Mouse (Mus musculus) heart, embryonic 11.5 days (tissue): ENCODE measurements around the gene Qrfp. TPM values are rescaled to one million over a fixed set of nuclear protein-coding genes. Genes with fewer than 3 reads are reported as not detected.

ENCODE experiments used
- ATAC-seq: fragments of 200-750 bp; cut with Nextera tagmentation; replicated peaks from 2 replicates; pipeline ENCODE4 v1.8.0; 2017; ENCODE audit warnings: moderate library complexity; ENCODE audit not compliant: insufficient number of reproducible peaks, low FRiP score, low TSS enrichment
- H3K27ac ChIP-seq: fragments of 300-500 bp; sonication (generic); 2 replicates; pipeline ENCODE4 v1.5.1; 2014; ENCODE audit warnings: mild to moderate bottlenecking, low read depth, low read length
- H3K27me3 ChIP-seq: fragments of 300-500 bp; sonication (generic); 2 replicates; pipeline ENCODE4 v1.6.1; 2014; ENCODE audit warnings: mild to moderate bottlenecking, low read length, mixed read lengths; ENCODE audit not compliant: control insufficient read depth, insufficient read depth
- H3K36me3 ChIP-seq: fragments of 300-500 bp; sonication (generic); 2 replicates; pipeline ENCODE4 v1.6.1; 2014; ENCODE audit warnings: mild to moderate bottlenecking, low read length, moderate library complexity, mixed read lengths; ENCODE audit not compliant: control insufficient read depth, insufficient read depth
- H3K4me1 ChIP-seq: fragments of 300-500 bp; sonication (generic); 2 replicates; pipeline ENCODE4 v1.6.1; 2014; ENCODE audit warnings: low read length; ENCODE audit not compliant: control insufficient read depth, insufficient read depth
- H3K4me2 ChIP-seq: fragments of 300-500 bp; sonication (generic); 2 replicates; pipeline ENCODE4 v1.6.1; 2014; ENCODE audit warnings: mild to moderate bottlenecking, moderate library complexity
- H3K4me3 ChIP-seq: fragments of 300-500 bp; sonication (generic); 2 replicates; pipeline ENCODE4 v1.5.1; 2014; ENCODE audit warnings: low read depth, low read length
- H3K9ac ChIP-seq: fragments of 300-500 bp; sonication (generic); 2 replicates; pipeline ENCODE4 v1.6.1; 2014; ENCODE audit warnings: mild to moderate bottlenecking, low read depth, low read length, moderate library complexity
- H3K9me3 ChIP-seq: fragments of 300-500 bp; sonication (generic); replicated peaks from 2 replicates; pipeline ENCODE4 v1.6.1; 2016; ENCODE audit warnings: low read length; ENCODE audit not compliant: control insufficient read depth
- WGBS: fragments of 180-500 bp; shearing (Covaris S2); extraction: QIAGEN DNeasy Blood & Tissue Kit; methylation state at CpG from one replicate; pipeline ENCODE4 v1.1.7; 2014; ENCODE audit not compliant: insufficient replicate concordance; 5-methylcytosine and 5-hydroxymethylcytosine counted together
- polyA plus RNA-seq: library from polyadenylated mRNA; unstranded; fragments of >200 nt; fragmentation: Nextera tagmentation; extraction: Ambion mirVana; gene quantifications from 2 replicates; pipeline ENCODE4 v1.2.1, GENCODE M21; 2014

Qrfp gene
- polyA plus RNA-seq, 1 experiment from 2014 or later = not detected

GRCm38 (mm10) chr2:31770781-31771441 lies 39.5 kb downstream of the Qrfp start:
- Histone ChIP-seq H3K4me1 (peaks cover 52% of the 10 kb centered on the region), H3K27me3 (no peaks in the 10 kb centered on the region), H3K9me3 (no peaks in the 10 kb centered on the region), H3K9ac (no peak overlapping the region), H3K27ac (peak overlapping the region; percentile 86), H3K36me3 (no peaks in the 10 kb centered on the region), H3K4me2 (peak overlapping the region; percentile 33), H3K4me3 (no peak overlapping the region)
- WGBS = 28% methylated on average over 7 of the region's 7 CpGs
- 0 out of 2 replicates have a peak, but pooled peaks have one; percentile 45 for ATAC-seq

GRCm38 (mm10) chr2:31769631-31770111 lies 40.7 kb downstream of the Qrfp start:
- Histone ChIP-seq H3K27ac (peak overlapping the region; percentile 86), H3K4me1 (peaks cover 57% of the 10 kb centered on the region), H3K4me3 (peak overlapping the region; percentile 15; the same call in 1 of the 2 replicates), H3K9me3 (no peaks in the 10 kb centered on the region), H3K27me3 (no peaks in the 10 kb centered on the region), H3K36me3 (no peaks in the 10 kb centered on the region), H3K9ac (peak overlapping the region; percentile 10; the same call in 1 of the 2 replicates), H3K4me2 (peak overlapping the region; percentile 36)
- WGBS = 27% methylated on average over 6 of the region's 6 CpGs
- ATAC-seq = peak; percentile 33; the same call in 1 of the 2 replicates

GRCm38 (mm10) chr2:31769115-31769514 lies 41.3 kb downstream of the Qrfp start:
- H3K4me1 ChIP-seq = peaks cover 60% of the 10 kb centered on the region
- no peaks in the 10 kb centered on the region for H3K9me3 ChIP-seq
- H3K4me3 ChIP-seq = peak overlapping the region; percentile 15; the same call in 1 of the 2 replicates
- H3K27ac ChIP-seq = peak overlapping the region; percentile 86
- H3K4me2 ChIP-seq = peak overlapping the region; percentile 36
- no peak for ATAC-seq
- H3K36me3 ChIP-seq = no peaks in the 10 kb centered on the region
- no peaks in the 10 kb centered on the region for H3K27me3 ChIP-seq
- 37% methylated on average over 4 of the region's 4 CpGs for WGBS
- H3K9ac ChIP-seq = 0 out of 2 replicates have a peak overlapping the region, but pooled peaks have one; percentile 10

GRCm38 (mm10) chr2:31767815-31768214 lies 42.6 kb downstream of the Qrfp start:
- Histone ChIP-seq H3K4me2 (no peak overlapping the region; the same call in 1 of the 2 replicates), H3K36me3 (no peaks in the 10 kb centered on the region), H3K9ac (no peak overlapping the region), H3K9me3 (no peaks in the 10 kb centered on the region), H3K27me3 (no peaks in the 10 kb centered on the region), H3K4me1 (peaks cover 69% of the 10 kb centered on the region), H3K4me3 (no peak overlapping the region), H3K27ac (no peak overlapping the region; the same call in 1 of the 2 replicates)
- ATAC-seq = no peak
- WGBS = 76% methylated on average over 4 of the region's 4 CpGs

DNA sequence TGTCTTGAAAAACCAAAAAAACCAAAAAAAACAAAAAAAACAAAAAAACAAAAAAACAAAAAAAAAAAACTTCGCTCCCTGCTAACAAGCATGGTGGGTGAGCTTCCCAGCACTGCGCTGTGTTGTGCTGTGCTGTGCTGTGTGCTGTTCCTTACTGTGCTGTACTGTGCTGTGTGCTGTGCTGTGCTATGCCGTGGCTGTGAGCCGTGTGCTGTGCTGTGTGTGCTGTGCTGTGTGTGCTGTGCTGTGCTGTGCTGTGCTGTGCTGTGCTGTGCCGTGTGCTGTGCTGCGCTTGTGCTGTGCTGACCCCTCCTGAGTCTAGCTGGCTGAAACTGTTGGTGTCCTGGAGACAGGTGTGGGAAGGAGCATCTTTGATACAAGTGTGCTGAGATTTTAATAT lies 43.3 kb downstream of the Qrfp start:
- ATAC-seq = no peak
- WGBS = 89% methylated on average over 6 of the region's 6 CpGs
- no peak overlapping the region for H3K27ac ChIP-seq
- H3K4me3 ChIP-seq = no peak overlapping the region
- H3K9ac ChIP-seq = no peak overlapping the region
- no peaks in the 10 kb centered on the region for H3K9me3 ChIP-seq
- no peaks in the 10 kb centered on the region for H3K27me3 ChIP-seq
- no peak overlapping the region for H3K4me2 ChIP-seq
- H3K4me1 ChIP-seq = peaks cover 75% of the 10 kb centered on the region
- H3K36me3 ChIP-seq = no peaks in the 10 kb centered on the region

DNA sequence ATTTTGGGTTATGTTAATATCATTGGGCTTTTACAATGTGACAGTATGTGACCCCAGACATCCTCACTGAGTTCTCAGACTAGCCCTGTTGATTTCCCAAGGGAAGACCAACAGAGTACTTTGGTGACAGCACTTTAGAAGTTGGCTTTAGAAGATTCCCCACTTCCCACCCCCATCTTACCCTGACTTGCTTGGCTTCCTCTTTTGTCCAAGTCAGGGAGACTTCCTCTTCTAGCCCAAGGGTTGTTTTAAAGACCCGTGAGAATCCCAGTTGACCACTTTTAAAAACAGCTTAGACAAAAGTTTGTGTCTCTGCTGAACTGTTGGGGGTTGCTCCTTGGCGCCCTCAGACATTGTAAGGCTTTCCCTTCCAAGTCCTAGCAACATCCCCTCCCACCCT lies 47.1 kb downstream of the Qrfp start:
- WGBS = 38% methylated on average over 2 of the region's 2 CpGs
- no peak for ATAC-seq
- Histone ChIP-seq H3K27me3 (no peaks in the 10 kb centered on the region), H3K4me1 (peaks cover 46% of the 10 kb centered on the region), H3K36me3 (no peaks in the 10 kb centered on the region), H3K9ac (no peak overlapping the region), H3K27ac (peak overlapping the region; percentile 51; the same call in 1 of the 2 replicates), H3K4me2 (peak overlapping the region; percentile 94), H3K9me3 (no peaks in the 10 kb centered on the region), H3K4me3 (no peak overlapping the region)

DNA sequence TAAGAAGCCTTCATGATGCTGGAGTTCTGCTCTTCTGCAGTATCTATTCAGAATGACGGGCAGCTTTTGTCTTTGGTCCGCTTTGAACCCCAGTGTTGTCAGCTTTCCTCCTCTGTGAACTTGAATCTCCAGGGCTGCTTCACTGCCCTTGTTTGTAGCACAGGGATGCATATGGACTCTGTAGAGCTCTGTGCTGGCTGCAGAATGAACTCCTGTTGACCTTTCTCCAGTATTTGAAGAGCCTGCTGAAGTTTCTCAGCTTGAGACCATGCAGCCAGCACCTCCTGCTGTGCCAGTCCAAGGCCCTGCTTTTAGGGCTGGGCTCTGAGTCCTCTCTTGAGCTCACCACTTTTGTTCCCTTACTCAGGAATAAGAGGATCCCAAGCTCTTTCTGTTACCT lies 47.5 kb downstream of the Qrfp start:
- Histone ChIP-seq H3K4me2 (peak overlapping the region; percentile 94), H3K27ac (peak overlapping the region; percentile 51; the same call in 1 of the 2 replicates), H3K4me1 (peaks cover 44% of the 10 kb centered on the region), H3K9me3 (no peaks in the 10 kb centered on the region), H3K36me3 (no peaks in the 10 kb centered on the region), H3K27me3 (no peaks in the 10 kb centered on the region), H3K4me3 (no peak overlapping the region; the same call in 1 of the 2 replicates), H3K9ac (no peak overlapping the region)
- 20% methylated on average over 2 of the region's 2 CpGs for WGBS
- no peak for ATAC-seq

DNA sequence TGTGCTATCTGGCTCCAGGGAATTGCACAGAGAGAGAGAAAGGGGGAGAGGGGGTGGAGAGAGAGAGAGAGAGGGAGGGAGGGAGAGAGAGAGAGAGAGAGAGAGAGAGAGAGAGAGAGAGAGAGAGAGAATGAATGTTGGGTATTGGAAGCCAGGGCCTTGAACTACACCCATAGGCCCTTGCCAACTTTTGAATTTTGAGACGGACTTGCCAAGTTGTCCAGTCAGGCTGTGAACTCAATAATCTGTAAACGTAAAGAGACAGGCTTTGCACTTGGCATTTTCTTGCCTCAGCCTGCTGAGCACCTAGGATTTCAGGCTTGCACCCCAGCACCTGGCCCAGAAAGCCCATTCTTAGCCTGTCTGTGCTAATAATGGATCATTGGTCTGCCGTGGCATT lies 48.2 kb downstream of the Qrfp start:
- Histone ChIP-seq H3K4me2 (peak overlapping the region; percentile 94), H3K9me3 (no peaks in the 10 kb centered on the region), H3K9ac (peak overlapping the region; percentile 36; the same call in 1 of the 2 replicates), H3K4me1 (peaks cover 44% of the 10 kb centered on the region), H3K36me3 (no peaks in the 10 kb centered on the region), H3K27me3 (no peaks in the 10 kb centered on the region), H3K27ac (peak overlapping the region; percentile 97), H3K4me3 (peak overlapping the region; percentile 94)
- 26% methylated on average over 3 of the region's 3 CpGs for WGBS
- ATAC-seq = no peak
